Mouse (Mus musculus): ENCODE results near the gene Coa4. TPM values are rescaled to one million over a fixed set of nuclear protein-coding genes. Genes with fewer than 3 reads are reported as not detected.

Coa4 gene
- polyA plus RNA-seq, 1 experiment from 2014 or later, result 21.1 TPM

GRCm38 (mm10) chr7:100496791-100497190, 40.1 kb upstream of the Coa4 start:
- peaks cover 42% of the 10 kb centered on the region for H3K4me1 ChIP-seq (replicated peaks)
- no peak for ATAC-seq (replicated peaks; ENCODE audit: insufficient number of reproducible peaks, insufficient read depth, low FRiP score, low read depth)
- H3K9me3 ChIP-seq (replicated peaks), result no peaks in the 10 kb centered on the region
- 96% methylated on average over 9 of the region's 9 CpGs for WGBS
- no peaks in the 10 kb centered on the region for H3K27me3 ChIP-seq
- peak overlapping the region; percentile 76; the same call in 1 of the 2 replicates for H3K27ac ChIP-seq
- H3K9ac ChIP-seq, result no peak overlapping the region
- no peak overlapping the region for H3K4me2 ChIP-seq
- peaks cover 14% of the 10 kb centered on the region for H3K36me3 ChIP-seq
- 0 out of 2 replicates have a peak overlapping the region, but pooled peaks have one; percentile 54 for H3K4me3 ChIP-seq

GRCm38 (mm10) chr7:100497402-100497801, 39.5 kb upstream of the Coa4 start:
- no peak for ATAC-seq (replicated peaks; ENCODE audit: insufficient number of reproducible peaks, insufficient read depth, low FRiP score, low read depth)
- Histone ChIP-seq H3K4me2 (no peak overlapping the region), H3K4me3 (no peak overlapping the region), H3K27ac (no peak overlapping the region), H3K9ac (no peak overlapping the region), H3K9me3 (replicated peaks) (no peaks in the 10 kb centered on the region), H3K36me3 (peaks cover 14% of the 10 kb centered on the region), H3K4me1 (replicated peaks) (peaks cover 41% of the 10 kb centered on the region), H3K27me3 (no peaks in the 10 kb centered on the region)
- 80% methylated on average over 4 of the region's 4 CpGs for WGBS

GRCm38 (mm10) chr7:100497982-100498381, 38.9 kb upstream of the Coa4 start:
- H3K36me3 ChIP-seq, result peaks cover 14% of the 10 kb centered on the region
- no peak overlapping the region for H3K4me3 ChIP-seq
- peaks cover 35% of the 10 kb centered on the region for H3K4me1 ChIP-seq (replicated peaks)
- H3K9me3 ChIP-seq (replicated peaks), result no peaks in the 10 kb centered on the region
- 85% methylated on average over 13 of the region's 13 CpGs for WGBS
- H3K27me3 ChIP-seq, result no peaks in the 10 kb centered on the region
- no peak overlapping the region for H3K27ac ChIP-seq
- no peak overlapping the region for H3K9ac ChIP-seq
- H3K4me2 ChIP-seq, result no peak overlapping the region
- no peak for ATAC-seq (replicated peaks; ENCODE audit: insufficient number of reproducible peaks, insufficient read depth, low FRiP score, low read depth)

GRCm38 (mm10) chr7:100499465-100499864, 37.4 kb upstream of the Coa4 start:
- no peaks in the 10 kb centered on the region for H3K27me3 ChIP-seq
- no peak overlapping the region for H3K9ac ChIP-seq
- no peak for ATAC-seq (replicated peaks; ENCODE audit: insufficient number of reproducible peaks, insufficient read depth, low FRiP score, low read depth)
- peaks cover 20% of the 10 kb centered on the region for H3K4me1 ChIP-seq (replicated peaks)
- no peaks in the 10 kb centered on the region for H3K9me3 ChIP-seq (replicated peaks)
- H3K36me3 ChIP-seq, result peaks cover 14% of the 10 kb centered on the region
- H3K27ac ChIP-seq, result no peak overlapping the region
- no peak overlapping the region for H3K4me2 ChIP-seq
- H3K4me3 ChIP-seq, result no peak overlapping the region

DNA sequence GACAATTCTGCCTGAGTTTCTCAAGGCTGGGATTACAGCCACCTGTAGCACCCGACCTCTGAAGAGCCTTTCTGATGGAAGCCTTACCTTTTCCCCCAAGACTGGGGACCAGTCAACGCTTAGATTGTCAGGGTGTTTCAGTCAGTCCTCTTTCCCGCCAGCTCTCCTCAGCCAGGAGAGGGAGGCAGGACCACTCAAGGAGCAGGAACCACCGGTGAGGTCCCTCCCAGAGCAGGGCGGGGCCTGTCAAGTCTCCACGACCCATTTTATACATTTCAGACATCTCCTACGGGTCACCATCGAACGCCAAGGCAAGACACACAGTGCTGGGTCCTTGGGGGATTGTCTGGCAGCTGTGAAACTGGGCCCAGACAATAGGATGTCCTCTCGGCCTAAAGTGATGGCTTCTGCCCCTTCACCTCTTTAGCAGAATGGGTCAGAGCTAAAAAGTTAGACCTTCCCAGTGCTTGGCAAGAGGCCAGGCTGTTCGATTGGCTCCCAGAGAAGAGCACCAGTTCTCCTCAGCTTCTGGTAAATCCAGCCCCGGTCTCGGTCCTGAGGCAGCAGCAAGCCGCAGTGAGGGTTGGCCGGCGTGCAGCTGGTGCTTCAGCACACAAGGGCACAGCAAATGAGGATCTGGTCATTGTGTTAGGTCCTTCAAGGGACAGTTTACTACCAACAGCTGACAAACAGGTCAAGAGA, 36.4 kb upstream of the Coa4 start:
- 59% methylated on average over 16 of the region's 16 CpGs for WGBS
- H3K9me3 ChIP-seq (replicated peaks), result no peaks in the 10 kb centered on the region
- peaks cover 14% of the 10 kb centered on the region for H3K36me3 ChIP-seq
- no peak overlapping the region for H3K27ac ChIP-seq
- peaks cover 11% of the 10 kb centered on the region for H3K4me1 ChIP-seq (replicated peaks)
- no peak overlapping the region for H3K4me3 ChIP-seq
- H3K9ac ChIP-seq, result no peak overlapping the region
- no peaks in the 10 kb centered on the region for H3K27me3 ChIP-seq
- H3K4me2 ChIP-seq, result no peak overlapping the region
- ATAC-seq (replicated peaks; ENCODE audit: insufficient number of reproducible peaks, insufficient read depth, low FRiP score, low read depth), result no peak

DNA sequence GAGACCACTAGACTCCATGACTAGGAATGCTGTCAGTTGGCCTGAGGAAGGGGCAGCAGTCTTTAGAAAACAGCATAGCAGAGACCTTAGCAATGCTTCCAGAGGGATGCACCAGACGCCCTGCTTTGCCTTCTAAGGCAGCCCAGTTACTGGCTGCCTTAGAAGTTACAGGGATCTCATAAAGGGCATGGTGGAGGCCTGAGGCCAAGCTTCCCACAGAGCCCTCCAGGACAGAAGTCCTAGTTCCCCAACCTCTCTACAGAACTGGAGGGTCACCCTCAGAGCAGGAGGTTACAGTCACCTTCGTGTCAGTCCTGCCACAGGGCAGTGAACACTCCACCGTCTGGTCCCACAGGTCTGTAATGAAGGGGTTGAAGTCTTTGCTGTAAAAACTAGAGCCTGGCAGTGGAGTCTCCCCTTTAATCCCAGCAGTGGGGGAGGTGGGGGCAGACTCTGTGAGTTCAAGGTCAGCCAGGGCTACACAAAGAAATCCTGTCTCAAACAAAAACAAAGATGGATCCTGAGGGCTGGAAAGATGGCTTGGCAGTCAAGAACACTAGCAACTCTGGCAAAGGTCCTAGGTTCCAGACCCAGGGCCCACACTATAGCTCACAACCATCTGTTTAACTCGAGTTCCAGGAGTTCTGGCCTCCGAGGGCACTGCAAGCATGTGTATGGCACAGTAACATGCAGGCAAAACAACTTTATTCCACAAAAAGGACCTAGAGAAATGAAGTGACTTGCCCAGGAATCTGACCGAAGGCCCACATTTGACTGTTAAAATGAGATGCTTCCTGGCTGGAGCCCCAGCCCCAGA, 35.6 kb upstream of the Coa4 start:
- Histone ChIP-seq H3K4me1 (replicated peaks) (peaks cover 3% of the 10 kb centered on the region), H3K9ac (no peak overlapping the region), H3K36me3 (peaks cover 14% of the 10 kb centered on the region), H3K4me3 (no peak overlapping the region), H3K27ac (no peak overlapping the region), H3K4me2 (no peak overlapping the region), H3K27me3 (no peaks in the 10 kb centered on the region), H3K9me3 (replicated peaks) (no peaks in the 10 kb centered on the region)
- ATAC-seq (replicated peaks; ENCODE audit: insufficient number of reproducible peaks, insufficient read depth, low FRiP score, low read depth), result no peak
- 67% methylated on average over 6 of the region's 6 CpGs for WGBS

DNA sequence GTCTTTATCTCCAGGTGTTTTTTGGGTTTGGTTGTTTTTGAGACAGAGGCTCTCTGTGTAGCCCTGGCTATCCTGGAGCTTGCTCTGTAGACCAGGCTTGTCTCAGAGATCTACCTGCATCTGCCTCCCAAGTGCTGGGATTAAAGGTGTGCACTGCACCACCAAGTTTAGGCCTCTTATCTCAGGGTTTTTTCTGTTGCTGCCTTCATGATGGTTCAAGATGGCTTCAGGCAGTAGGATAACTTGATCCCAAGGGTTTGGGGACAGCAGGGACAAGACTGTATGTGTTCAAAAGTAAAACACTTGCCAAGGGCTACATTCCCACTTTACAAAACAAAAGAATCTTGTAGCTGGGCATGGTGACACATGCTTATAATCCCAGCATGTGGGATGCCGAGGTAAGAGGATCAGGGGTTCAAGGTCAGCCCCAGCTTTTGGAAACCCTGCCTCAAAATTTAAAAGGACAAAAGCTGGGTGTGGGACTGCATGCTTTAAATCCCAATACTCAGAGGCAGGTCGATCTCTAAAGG, 35.0 kb upstream of the Coa4 start:
- no peak overlapping the region for H3K27ac ChIP-seq
- H3K4me3 ChIP-seq, result no peak overlapping the region
- 53% methylated on average over 2 of the region's 2 CpGs for WGBS
- no peak overlapping the region for H3K4me2 ChIP-seq
- H3K9ac ChIP-seq, result no peak overlapping the region
- no peaks in the 10 kb centered on the region for H3K27me3 ChIP-seq
- ATAC-seq (replicated peaks; ENCODE audit: insufficient number of reproducible peaks, insufficient read depth, low FRiP score, low read depth), result no peak
- H3K36me3 ChIP-seq, result peaks cover 10% of the 10 kb centered on the region
- H3K4me1 ChIP-seq (replicated peaks), result no peaks in the 10 kb centered on the region
- H3K9me3 ChIP-seq (replicated peaks), result no peaks in the 10 kb centered on the region

- Histone ChIP-seq H3K9ac (no peak overlapping the region), H3K4me1 (replicated peaks) (no peaks in the 10 kb centered on the region), H3K4me3 (no peak overlapping the region), H3K9me3 (replicated peaks) (no peaks in the 10 kb centered on the region), H3K4me2 (no peak overlapping the region), H3K36me3 (0 out of 2 replicates have a peak, but pooled peaks cover 5% of the 10 kb centered on the region), H3K27me3 (no peaks in the 10 kb centered on the region), H3K27ac (no peak overlapping the region)
- no peak for ATAC-seq (replicated peaks; ENCODE audit: insufficient number of reproducible peaks, insufficient read depth, low FRiP score, low read depth)
- 65% methylated on average over 7 of the region's 7 CpGs for WGBS
Measured at GRCm38 (mm10) chr7:100502374-100502922, 34.4 kb upstream of the Coa4 start.

- no peak overlapping the region for H3K4me3 ChIP-seq
- no peak overlapping the region for H3K4me2 ChIP-seq
- H3K36me3 ChIP-seq, result no peaks in the 10 kb centered on the region
- H3K27ac ChIP-seq, result no peak overlapping the region
- ATAC-seq (replicated peaks; ENCODE audit: insufficient number of reproducible peaks, insufficient read depth, low FRiP score, low read depth), result no peak
- no peaks in the 10 kb centered on the region for H3K9me3 ChIP-seq (replicated peaks)
- no peak overlapping the region for H3K9ac ChIP-seq
- WGBS, result 74% methylated on average over 5 of the region's 5 CpGs
- H3K4me1 ChIP-seq (replicated peaks), result no peaks in the 10 kb centered on the region
- no peaks in the 10 kb centered on the region for H3K27me3 ChIP-seq
Measured at GRCm38 (mm10) chr7:100503076-100503475, 33.8 kb upstream of the Coa4 start.

DNA sequence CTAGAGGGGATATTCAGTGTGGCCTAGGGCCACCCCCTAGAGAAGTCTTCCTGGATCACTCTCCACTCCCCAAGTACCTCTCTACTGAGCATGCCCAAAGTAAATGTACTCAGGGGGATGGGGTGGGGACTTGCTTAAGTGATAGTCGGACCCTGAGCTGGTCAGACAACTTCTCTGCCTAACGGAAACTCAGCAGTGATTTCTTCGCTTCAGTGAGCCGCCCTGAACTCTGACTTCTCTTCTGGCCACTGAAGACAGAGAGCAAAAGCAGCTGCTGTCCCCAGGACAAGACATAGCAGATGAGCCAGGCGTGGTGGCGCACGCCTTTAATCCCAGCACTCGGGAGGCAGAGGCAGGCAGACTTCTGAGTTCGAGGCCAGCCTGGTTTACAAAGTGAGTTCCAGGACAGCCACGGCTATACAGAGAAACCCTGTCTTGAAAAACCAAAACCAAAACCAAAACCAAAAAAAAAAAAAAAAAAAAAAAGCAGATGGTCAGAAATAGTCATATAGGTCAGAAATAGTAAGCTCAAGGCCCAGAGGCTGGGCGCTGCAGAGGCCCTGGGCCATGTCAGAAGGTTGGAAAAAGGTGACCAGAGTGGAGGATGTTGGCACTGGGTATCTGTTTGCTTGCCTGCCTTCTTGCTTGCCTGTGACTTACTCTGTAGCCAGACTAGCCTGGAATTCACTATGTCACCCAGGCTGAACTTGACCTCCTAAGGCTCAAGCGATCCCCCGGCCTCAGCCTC, 32.0 kb upstream of the Coa4 start:
- H3K9ac ChIP-seq, result no peak overlapping the region
- no peak for ATAC-seq (replicated peaks; ENCODE audit: insufficient number of reproducible peaks, insufficient read depth, low FRiP score, low read depth)
- H3K4me2 ChIP-seq, result no peak overlapping the region
- no peaks in the 10 kb centered on the region for H3K4me1 ChIP-seq (replicated peaks)
- no peaks in the 10 kb centered on the region for H3K9me3 ChIP-seq (replicated peaks)
- H3K4me3 ChIP-seq, result no peak overlapping the region
- H3K27me3 ChIP-seq, result no peaks in the 10 kb centered on the region
- H3K27ac ChIP-seq, result no peak overlapping the region
- H3K36me3 ChIP-seq, result no peaks in the 10 kb centered on the region
- whole genome bisulfite sequencing, result 78% methylated on average over 13 of the region's 13 CpGs

GRCm38 (mm10) chr7:100506494-100506893, 30.4 kb upstream of the Coa4 start:
- no peaks in the 10 kb centered on the region for H3K4me1 ChIP-seq (replicated peaks)
- H3K27me3 ChIP-seq, result no peaks in the 10 kb centered on the region
- no peaks in the 10 kb centered on the region for H3K9me3 ChIP-seq (replicated peaks)
- WGBS, result 58% methylated on average over 4 of the region's 4 CpGs
- H3K9ac ChIP-seq, result no peak overlapping the region
- no peak overlapping the region for H3K27ac ChIP-seq
- H3K36me3 ChIP-seq, result no peaks in the 10 kb centered on the region
- H3K4me3 ChIP-seq, result no peak overlapping the region
- no peak for ATAC-seq (replicated peaks; ENCODE audit: insufficient number of reproducible peaks, insufficient read depth, low FRiP score, low read depth)
- H3K4me2 ChIP-seq, result no peak overlapping the region
